Mouse (Mus musculus): ENCODE measurements around the gene Enox1. TPM values are rescaled to one million over a fixed set of nuclear protein-coding genes. Genes with fewer than 3 reads are reported as not detected.
A peak's percentile ranks its signal among the peaks of the same experiment; 100 is the strongest.

Enox1 gene
- polyA plus RNA-seq, 1 experiment from 2014 or later: 18.3 TPM

DNA sequence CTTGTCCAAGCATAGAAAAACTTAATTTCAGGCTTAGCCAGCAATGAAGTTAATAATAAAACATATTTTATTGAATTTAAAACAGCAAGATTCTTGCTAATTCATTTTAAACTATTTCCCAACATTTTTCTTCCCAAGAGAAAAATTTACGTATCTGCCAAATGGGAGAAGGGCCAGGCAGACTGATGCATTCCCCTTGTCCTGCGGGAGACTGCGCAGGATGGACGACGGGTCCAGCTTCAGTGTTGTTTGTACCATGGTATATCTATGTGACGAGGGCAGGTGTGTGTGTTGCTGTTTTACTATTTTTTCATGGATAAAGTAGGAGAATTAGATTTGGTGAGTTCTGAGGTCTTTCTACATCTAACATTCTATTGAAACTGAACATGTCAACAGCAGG lies 99.1 kb downstream of the Enox1 start:
- DNase-seq (ENCODE audit: low spot score) (no peak), ATAC-seq (ENCODE audit: low FRiP score) (no peak)
- WGBS: 96% methylated on average over 6 of the region's 6 CpGs
- H3K4me2 ChIP-seq (replicated peaks; ENCODE audit: low read depth, low read length): no peak overlapping the region
- no peak overlapping the region for H3K4me3 ChIP-seq (ENCODE audit: low read depth, low read length)
- no peaks in the 10 kb centered on the region for H3K27me3 ChIP-seq (ENCODE audit: control insufficient read depth, insufficient read depth, low read length)
- H3K36me3 ChIP-seq (ENCODE audit: control insufficient read depth, insufficient read depth, low read length): no peaks in the 10 kb centered on the region
- no peaks in the 10 kb centered on the region for H3K9me3 ChIP-seq (ENCODE audit: control insufficient read depth, low read length)
- H3K9ac ChIP-seq (ENCODE audit: low read depth, low read length): no peak overlapping the region
- no peak overlapping the region for H3K27ac ChIP-seq (ENCODE audit: low read depth, low read length)
- no peaks in the 10 kb centered on the region for H3K4me1 ChIP-seq (replicated peaks; ENCODE audit: control insufficient read depth, insufficient read depth, low read length)

DNA sequence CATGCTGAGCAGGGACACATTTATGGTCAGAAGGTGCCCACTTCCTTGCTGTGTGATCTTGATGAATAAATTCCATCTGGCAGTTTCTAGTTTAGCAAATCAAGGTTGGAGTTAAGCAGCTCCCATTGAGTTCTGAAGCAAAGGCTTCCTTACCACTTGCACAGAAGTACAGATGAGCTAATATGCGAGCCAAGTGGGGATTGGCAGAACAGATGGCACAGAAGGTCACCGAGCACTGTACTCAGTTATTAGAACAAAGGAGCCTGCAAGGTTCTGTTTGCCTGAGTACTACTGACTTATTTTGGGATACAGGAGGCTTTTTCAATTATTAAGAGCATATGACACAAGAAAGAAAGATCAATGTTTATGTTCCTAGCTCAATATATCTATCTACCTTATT lies 100.4 kb downstream of the Enox1 start:
- WGBS: 81% methylated on average over 2 of the region's 2 CpGs
- Histone ChIP-seq H3K4me3 (ENCODE audit: low read depth, low read length) (no peak overlapping the region), H3K4me2 (replicated peaks; ENCODE audit: low read depth, low read length) (no peak overlapping the region), H3K9ac (ENCODE audit: low read depth, low read length) (no peak overlapping the region), H3K36me3 (ENCODE audit: control insufficient read depth, insufficient read depth, low read length) (no peaks in the 10 kb centered on the region), H3K9me3 (ENCODE audit: control insufficient read depth, low read length) (no peaks in the 10 kb centered on the region), H3K27ac (ENCODE audit: low read depth, low read length) (no peak overlapping the region), H3K4me1 (replicated peaks; ENCODE audit: control insufficient read depth, insufficient read depth, low read length) (no peaks in the 10 kb centered on the region), H3K27me3 (ENCODE audit: control insufficient read depth, insufficient read depth, low read length) (no peaks in the 10 kb centered on the region)
- DNase-seq (ENCODE audit: low spot score) (no peak), ATAC-seq (ENCODE audit: low FRiP score) (no peak)

DNA sequence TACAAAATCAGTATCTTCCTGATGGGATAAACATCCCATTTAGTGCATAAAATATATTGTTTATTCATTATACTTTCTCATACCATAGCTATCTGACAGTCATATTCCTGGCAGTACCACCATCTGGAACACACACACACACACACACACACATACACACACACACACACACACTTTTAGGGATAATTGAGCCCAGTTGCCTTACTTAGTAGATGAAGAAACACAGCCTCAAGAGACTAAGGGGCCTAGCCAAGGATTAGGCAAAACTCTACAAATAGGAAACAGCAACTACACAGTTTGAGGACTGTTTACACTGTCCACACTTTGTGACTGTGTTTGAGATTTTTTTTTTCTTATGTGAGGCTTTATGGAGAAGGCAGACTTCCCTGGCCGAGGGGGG lies 100.9 kb downstream of the Enox1 start:
- no peak for ATAC-seq (ENCODE audit: low FRiP score)
- 82% methylated on average over 1 of the region's 1 CpGs for WGBS
- no peak overlapping the region for H3K27ac ChIP-seq (ENCODE audit: low read depth, low read length)

DNA sequence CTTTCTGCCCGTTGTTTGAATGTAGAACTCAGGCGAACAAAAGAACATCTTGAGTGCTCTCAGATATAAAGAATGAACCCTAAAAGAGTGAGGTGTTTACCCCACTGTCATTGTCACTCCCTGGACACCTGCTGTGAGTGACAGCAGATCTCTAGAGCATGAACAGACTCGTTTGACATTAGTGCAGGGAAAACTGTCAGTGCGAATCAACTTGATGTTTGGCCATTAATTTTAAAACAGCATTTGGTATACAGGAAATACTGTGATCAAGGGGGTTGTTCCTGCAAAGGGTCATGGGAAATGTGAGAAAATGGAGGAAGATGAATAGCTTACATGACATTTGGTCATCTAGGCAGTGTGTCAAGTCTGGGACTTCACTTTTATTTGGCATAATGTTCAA lies 101.6 kb downstream of the Enox1 start:
- no peaks in the 10 kb centered on the region for H3K9me3 ChIP-seq (ENCODE audit: control insufficient read depth, low read length)

More for the DNA sequence above, 100.9 kb downstream of the Enox1 start:
- no peak overlapping the region for H3K9ac ChIP-seq (ENCODE audit: low read depth, low read length)
- no peaks in the 10 kb centered on the region for H3K27me3 ChIP-seq (ENCODE audit: control insufficient read depth, insufficient read depth, low read length)
- no peak overlapping the region for H3K4me2 ChIP-seq (replicated peaks; ENCODE audit: low read depth, low read length)
- H3K9me3 ChIP-seq (ENCODE audit: control insufficient read depth, low read length): no peaks in the 10 kb centered on the region
- no peak overlapping the region for H3K4me3 ChIP-seq (ENCODE audit: low read depth, low read length)
- DNase-seq (ENCODE audit: low spot score): no peak
- H3K4me1 ChIP-seq (replicated peaks; ENCODE audit: control insufficient read depth, insufficient read depth, low read length): no peaks in the 10 kb centered on the region
- no peaks in the 10 kb centered on the region for H3K36me3 ChIP-seq (ENCODE audit: control insufficient read depth, insufficient read depth, low read length)

DNA sequence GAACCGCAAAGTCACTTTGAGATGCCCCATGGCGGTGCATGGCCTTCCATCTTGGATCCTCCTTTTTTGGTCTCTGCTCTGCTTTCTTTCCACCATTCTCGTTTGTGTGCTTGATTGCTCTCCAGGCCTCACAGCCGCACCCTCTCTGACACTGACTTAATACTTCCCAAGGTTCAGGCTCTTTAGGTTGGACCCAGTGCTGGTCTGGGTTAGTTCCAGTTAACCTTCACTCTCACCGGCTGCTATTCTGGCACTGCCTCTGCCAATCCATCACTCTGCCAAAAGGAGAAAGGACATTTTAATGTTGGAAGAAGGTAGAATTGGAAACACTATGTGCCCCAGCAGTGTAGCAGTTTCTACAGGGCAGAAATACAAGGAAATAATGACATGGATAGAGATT lies 103.1 kb downstream of the Enox1 start:
- Histone ChIP-seq H3K4me3 (ENCODE audit: low read depth, low read length) (no peak overlapping the region), H3K9ac (ENCODE audit: low read depth, low read length) (no peak overlapping the region), H3K4me1 (replicated peaks; ENCODE audit: control insufficient read depth, insufficient read depth, low read length) (no peaks in the 10 kb centered on the region), H3K9me3 (ENCODE audit: control insufficient read depth, low read length) (no peaks in the 10 kb centered on the region), H3K27ac (ENCODE audit: low read depth, low read length) (no peak overlapping the region), H3K36me3 (ENCODE audit: control insufficient read depth, insufficient read depth, low read length) (no peaks in the 10 kb centered on the region), H3K4me2 (replicated peaks; ENCODE audit: low read depth, low read length) (no peak overlapping the region), H3K27me3 (ENCODE audit: control insufficient read depth, insufficient read depth, low read length) (no peaks in the 10 kb centered on the region)
- ATAC-seq (ENCODE audit: low FRiP score) (no peak), DNase-seq (ENCODE audit: low spot score) (no peak)
- 89% methylated on average over 5 of the region's 5 CpGs for WGBS

More for the DNA sequence above, 101.6 kb downstream of the Enox1 start:
- DNase-seq (ENCODE audit: low spot score) (no peak), ATAC-seq (ENCODE audit: low FRiP score) (no peak)
- 62% methylated on average over 4 of the region's 4 CpGs for WGBS
- Histone ChIP-seq H3K27me3 (ENCODE audit: control insufficient read depth, insufficient read depth, low read length) (no peaks in the 10 kb centered on the region), H3K36me3 (ENCODE audit: control insufficient read depth, insufficient read depth, low read length) (no peaks in the 10 kb centered on the region), H3K9ac (ENCODE audit: low read depth, low read length) (no peak overlapping the region), H3K4me3 (ENCODE audit: low read depth, low read length) (no peak overlapping the region), H3K27ac (ENCODE audit: low read depth, low read length) (no peak overlapping the region), H3K4me2 (replicated peaks; ENCODE audit: low read depth, low read length) (no peak overlapping the region), H3K4me1 (replicated peaks; ENCODE audit: control insufficient read depth, insufficient read depth, low read length) (no peaks in the 10 kb centered on the region)

DNA sequence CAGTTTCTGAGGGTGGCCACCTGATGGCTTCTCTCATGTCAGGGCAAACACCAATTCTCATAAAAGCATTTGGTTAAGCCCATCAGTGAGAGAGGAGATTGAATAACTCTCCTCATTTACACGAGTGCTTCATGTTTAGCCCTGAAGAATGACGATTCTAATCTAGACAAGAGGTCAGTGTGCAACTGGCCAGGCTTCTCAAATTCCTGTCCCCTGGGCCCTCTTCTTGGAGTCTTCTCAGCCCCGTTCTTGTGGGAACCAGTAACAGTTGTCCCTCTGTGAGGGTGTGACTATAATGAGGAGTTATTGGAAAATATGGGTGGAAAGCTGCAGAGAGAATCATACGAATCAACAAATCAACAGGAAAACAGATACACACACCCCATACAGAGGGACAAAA lies 103.5 kb downstream of the Enox1 start:
- Histone ChIP-seq H3K9ac (ENCODE audit: low read depth, low read length) (no peak overlapping the region), H3K36me3 (ENCODE audit: control insufficient read depth, insufficient read depth, low read length) (no peaks in the 10 kb centered on the region), H3K9me3 (ENCODE audit: control insufficient read depth, low read length) (no peaks in the 10 kb centered on the region), H3K27ac (ENCODE audit: low read depth, low read length) (no peak overlapping the region), H3K27me3 (ENCODE audit: control insufficient read depth, insufficient read depth, low read length) (no peaks in the 10 kb centered on the region), H3K4me1 (replicated peaks; ENCODE audit: control insufficient read depth, insufficient read depth, low read length) (no peaks in the 10 kb centered on the region), H3K4me2 (replicated peaks; ENCODE audit: low read depth, low read length) (no peak overlapping the region), H3K4me3 (ENCODE audit: low read depth, low read length) (no peak overlapping the region)
- ATAC-seq (ENCODE audit: low FRiP score) (no peak), DNase-seq (ENCODE audit: low spot score) (no peak)
- whole genome bisulfite sequencing: 64% methylated on average over 4 of the region's 4 CpGs

DNA sequence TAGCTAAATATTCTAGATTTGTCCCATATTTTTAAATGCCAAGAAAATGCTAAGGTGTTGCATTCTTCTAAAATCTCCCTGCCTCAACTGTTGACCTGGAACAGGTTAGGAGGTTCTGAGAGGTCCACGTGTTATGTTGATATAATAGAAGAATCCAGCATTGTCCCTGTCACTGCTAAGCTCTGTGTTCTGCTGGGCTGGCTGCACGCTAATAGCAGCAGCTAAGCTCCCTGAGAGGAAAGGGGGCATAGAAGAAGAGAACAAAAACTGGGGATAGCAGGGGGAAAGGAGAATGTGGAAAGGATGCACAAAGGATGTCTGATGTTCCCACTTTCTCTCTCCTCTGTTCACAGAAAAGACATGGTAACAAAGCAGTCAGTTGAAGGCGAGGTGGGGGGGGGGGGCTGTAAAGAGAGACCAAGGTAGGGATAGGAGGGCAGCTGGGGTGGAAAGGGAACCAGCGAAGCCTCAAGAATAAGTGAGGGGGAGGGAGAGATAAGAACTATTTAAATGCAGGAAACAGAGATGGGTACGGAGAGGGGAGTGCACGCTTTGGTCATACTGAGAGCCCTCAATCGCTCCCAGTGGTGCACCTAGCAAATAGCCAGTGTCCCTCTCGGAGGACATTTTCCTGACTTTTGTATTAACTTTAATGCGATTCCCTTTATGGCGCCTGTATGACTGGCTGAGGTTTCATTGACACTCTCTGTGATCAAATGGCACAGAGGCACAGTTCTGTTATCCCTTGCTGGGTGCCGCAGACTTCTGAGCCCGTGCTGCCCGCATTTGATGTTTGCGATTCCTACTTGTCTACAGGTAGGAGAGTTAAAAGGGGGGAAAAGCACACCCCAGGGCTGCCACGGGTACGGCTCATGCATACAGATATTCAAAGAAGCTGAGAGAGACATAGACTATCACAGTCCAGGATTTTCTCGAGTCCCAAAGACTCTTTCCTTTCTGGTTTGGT lies 110.5 kb downstream of the Enox1 start:
- no peak for ATAC-seq (ENCODE audit: low FRiP score)
- H3K27me3 ChIP-seq (ENCODE audit: control insufficient read depth, insufficient read depth, low read length): no peaks in the 10 kb centered on the region
- H3K4me2 ChIP-seq (replicated peaks; ENCODE audit: low read depth, low read length): no peak overlapping the region
- H3K36me3 ChIP-seq (ENCODE audit: control insufficient read depth, insufficient read depth, low read length): no peaks in the 10 kb centered on the region
- 75% methylated on average over 17 of the region's 17 CpGs for WGBS
- no peak overlapping the region for H3K4me3 ChIP-seq (ENCODE audit: low read depth, low read length)
- no peak overlapping the region for H3K27ac ChIP-seq (ENCODE audit: low read depth, low read length)
- H3K4me1 ChIP-seq (replicated peaks; ENCODE audit: control insufficient read depth, insufficient read depth, low read length): no peaks in the 10 kb centered on the region
- DNase-seq (ENCODE audit: low spot score): no peak
- no peaks in the 10 kb centered on the region for H3K9me3 ChIP-seq (ENCODE audit: control insufficient read depth, low read length)
- H3K9ac ChIP-seq (ENCODE audit: low read depth, low read length): no peak overlapping the region

DNA sequence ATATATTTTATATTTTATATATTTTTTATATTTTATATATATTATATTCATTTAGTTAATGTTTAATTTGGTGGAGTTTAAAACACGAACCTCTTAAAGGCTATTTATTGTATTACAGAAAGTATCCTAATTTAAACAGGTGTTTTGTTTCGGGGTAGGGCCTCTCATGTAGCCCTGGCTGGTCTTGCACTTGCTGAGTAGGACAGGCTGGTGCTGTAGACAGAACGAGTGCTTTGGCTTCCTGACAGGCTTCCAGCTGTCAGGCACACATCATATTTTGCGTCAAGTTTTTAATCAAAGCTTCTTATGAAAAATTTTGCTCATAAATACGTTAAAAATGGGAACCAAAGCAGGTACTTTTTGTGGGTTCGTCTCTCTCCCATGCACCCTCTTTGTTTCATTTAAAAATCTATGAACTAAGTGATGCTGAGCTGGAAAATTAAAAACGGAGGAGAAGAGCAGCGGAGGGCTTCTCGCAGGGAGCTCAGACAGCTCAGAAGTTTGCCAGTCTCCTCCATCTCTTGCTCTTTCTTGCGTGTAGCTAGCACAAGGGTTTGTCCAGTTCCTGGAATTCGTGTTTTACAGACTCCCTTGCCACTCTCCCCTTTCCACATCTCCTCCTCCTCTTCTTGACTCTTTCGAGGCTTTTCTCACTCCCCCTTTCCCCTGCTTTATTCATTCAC lies 115.8 kb downstream of the Enox1 start:
- ATAC-seq (ENCODE audit: low FRiP score) (no peak), DNase-seq (ENCODE audit: low spot score) (no peak)
- Histone ChIP-seq H3K36me3 (ENCODE audit: control insufficient read depth, insufficient read depth, low read length) (no peaks in the 10 kb centered on the region), H3K9me3 (ENCODE audit: control insufficient read depth, low read length) (no peaks in the 10 kb centered on the region), H3K27me3 (ENCODE audit: control insufficient read depth, insufficient read depth, low read length) (no peaks in the 10 kb centered on the region), H3K4me1 (replicated peaks; ENCODE audit: control insufficient read depth, insufficient read depth, low read length) (no peaks in the 10 kb centered on the region; the same call in 1 of the 2 replicates), H3K4me3 (ENCODE audit: low read depth, low read length) (no peak overlapping the region), H3K9ac (ENCODE audit: low read depth, low read length) (no peak overlapping the region), H3K27ac (ENCODE audit: low read depth, low read length) (peak overlapping the region; percentile 33; the same call in 1 of the 2 replicates), H3K4me2 (replicated peaks; ENCODE audit: low read depth, low read length) (no peak overlapping the region)
- WGBS: 71% methylated on average over 12 of the region's 12 CpGs

All from hindbrain, embryonic 11.5 days (tissue).